Mouse (Mus musculus): ENCODE measurements around the gene Acp6.
"Not testable (repeated sequence)": the region's sequence is repeated elsewhere in the genome, so short reads cannot be mapped to it uniquely, and the experiment has no call there.

Acp6 gene

GRCm38 (mm10) chr3:97158611-97159508 lies at the start of gene Acp6:
Gene Acp6, plus strand, starts transcription at chr3:97158777.
- DNase-seq (ENCODE audit: extremely low read depth, insufficient read length, low spot score): peak; percentile 87

- no peak for DNase-seq (ENCODE audit: extremely low read depth, insufficient read length, low spot score)
These were observed 41.1 kb upstream of the Acp6 start for GRCm38 (mm10) chr3:97117511-97117910.

GRCm38 (mm10) chr3:97118313-97118712 lies 40.3 kb upstream of the Acp6 start:
- DNase-seq (ENCODE audit: extremely low read depth, insufficient read length, low spot score): no peak

GRCm38 (mm10) chr3:97124193-97124592 lies 34.4 kb upstream of the Acp6 start:
- DNase-seq (ENCODE audit: extremely low read depth, insufficient read length, low spot score): no peak

GRCm38 (mm10) chr3:97129410-97129809 lies 29.2 kb upstream of the Acp6 start:
- no peak for DNase-seq (ENCODE audit: extremely low read depth, insufficient read length, low spot score)

DNA sequence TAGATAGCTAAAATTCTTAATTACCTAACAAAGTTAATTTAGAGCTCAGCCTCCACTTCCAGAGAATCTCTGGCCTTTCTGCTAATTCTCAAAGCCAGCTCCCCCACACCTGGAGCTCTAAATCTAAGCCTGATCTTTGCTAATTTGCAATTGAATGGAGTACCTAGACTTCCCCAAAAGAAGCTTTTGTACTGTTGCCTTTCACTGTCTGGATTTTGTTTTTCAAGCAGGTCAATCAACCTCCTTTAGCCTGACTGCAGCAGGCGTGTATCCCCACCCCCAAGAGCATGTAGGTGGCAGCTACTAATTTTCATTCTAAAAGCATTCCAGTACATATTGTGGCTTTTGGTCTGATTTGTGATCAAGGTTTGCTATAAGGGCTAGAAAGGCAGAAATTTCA lies 20.9 kb upstream of the Acp6 start:
- DNase-seq (ENCODE audit: extremely low read depth, insufficient read length, low spot score): not testable (repeated sequence)

GRCm38 (mm10) chr3:97151092-97151491 lies 7.5 kb upstream of the Acp6 start:
- DNase-seq (ENCODE audit: extremely low read depth, insufficient read length, low spot score): no peak

GRCm38 (mm10) chr3:97156431-97156830 lies 2.1 kb upstream of the Acp6 start:
- no peak for DNase-seq (ENCODE audit: extremely low read depth, insufficient read length, low spot score)

DNA sequence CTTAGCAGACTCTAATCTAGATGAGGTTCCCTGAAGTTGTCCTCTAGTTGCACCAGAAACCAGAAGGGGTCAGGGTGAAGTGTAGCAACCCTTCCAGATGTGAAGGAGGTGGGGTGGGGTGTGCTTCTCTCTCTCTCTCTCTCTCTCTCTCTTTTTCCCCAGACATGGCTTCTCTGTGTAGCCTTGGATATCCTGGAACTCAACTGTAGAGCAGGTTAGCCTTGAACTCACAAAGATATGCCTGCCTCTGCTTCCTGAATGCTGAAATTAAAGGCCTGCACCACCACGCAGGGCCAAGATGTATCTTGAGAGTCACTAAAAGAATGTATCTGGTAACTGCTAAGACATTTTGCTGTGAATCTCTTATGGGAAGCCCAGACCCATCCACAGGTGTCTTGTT lies 1.3 kb upstream of the Acp6 start:
- no peak for DNase-seq (ENCODE audit: extremely low read depth, insufficient read length, low spot score)

GRCm38 (mm10) chr3:97157958-97158599 lies 498 bp upstream of the Acp6 start:
- DNase-seq (ENCODE audit: extremely low read depth, insufficient read length, low spot score): peak; percentile 69

DNA sequence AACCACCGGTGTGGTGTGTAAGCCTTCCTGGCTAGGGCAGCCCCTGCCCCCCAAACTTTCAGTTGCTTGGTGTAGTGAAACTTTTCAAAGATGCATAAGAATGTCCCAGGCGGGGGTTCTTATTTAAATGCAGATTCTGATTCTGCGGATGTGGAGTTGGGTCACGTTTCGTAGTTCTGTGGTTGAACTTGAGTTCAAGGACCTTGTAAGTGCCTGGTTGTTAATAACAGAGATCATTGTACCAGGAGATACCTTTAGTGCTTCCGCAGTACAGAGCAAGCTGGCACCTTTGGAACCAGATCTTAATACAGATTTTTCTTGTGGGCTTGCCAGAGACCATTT lies 903 bp downstream of the Acp6 start:
- DNase-seq (ENCODE audit: extremely low read depth, insufficient read length, low spot score): no peak

DNA sequence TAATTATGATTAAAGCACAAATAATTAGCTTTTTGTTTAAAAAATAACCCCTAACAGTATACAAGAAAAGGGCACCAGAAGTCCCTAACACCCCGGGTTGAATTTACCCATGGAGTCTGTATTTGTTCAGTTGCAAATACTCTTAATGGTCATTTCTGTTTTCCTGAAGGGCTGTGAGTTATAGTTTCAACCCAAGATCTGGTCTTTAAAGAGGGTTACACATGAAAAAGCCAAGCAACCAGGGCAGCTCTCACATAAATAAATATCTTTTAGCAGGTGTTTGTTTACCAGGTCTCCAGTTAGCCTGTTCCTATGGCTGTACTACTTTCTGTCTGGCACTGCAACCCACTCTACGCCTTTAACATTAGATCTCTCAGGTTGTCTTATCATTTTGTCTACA lies 1.4 kb downstream of the Acp6 start:
- DNase-seq (ENCODE audit: extremely low read depth, insufficient read length, low spot score): no peak

GRCm38 (mm10) chr3:97160908-97161307 lies 2.3 kb downstream of the Acp6 start:
- no peak for DNase-seq (ENCODE audit: extremely low read depth, insufficient read length, low spot score)

GRCm38 (mm10) chr3:97161773-97162172 lies 3.2 kb downstream of the Acp6 start:
- no peak for DNase-seq (ENCODE audit: extremely low read depth, insufficient read length, low spot score)

- no peak for DNase-seq (ENCODE audit: extremely low read depth, insufficient read length, low spot score)
These were observed 5.9 kb downstream of the Acp6 start for GRCm38 (mm10) chr3:97164477-97164876.

DNA sequence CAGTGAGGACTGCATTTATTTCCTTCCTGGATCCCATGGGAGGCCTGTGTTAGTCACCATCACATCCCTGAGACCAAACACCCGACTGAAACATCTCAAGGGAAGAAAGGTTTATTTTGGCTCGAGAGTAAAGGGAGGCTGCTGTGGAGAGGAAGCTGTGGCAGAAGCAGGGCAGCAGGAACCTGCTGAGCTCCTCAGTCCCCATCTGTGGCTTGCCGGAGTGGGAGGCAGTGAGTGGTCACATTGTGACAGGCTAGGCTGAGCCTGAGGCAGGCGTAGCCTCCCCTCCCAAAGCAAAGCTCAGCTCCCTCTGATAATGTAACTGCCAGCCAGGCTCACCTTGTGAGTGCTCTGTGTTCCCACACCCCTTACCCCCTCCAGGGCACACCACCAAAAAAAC lies 8.5 kb downstream of the Acp6 start:
- DNase-seq (ENCODE audit: extremely low read depth, insufficient read length, low spot score): peak; percentile 30

- DNase-seq (ENCODE audit: extremely low read depth, insufficient read length, low spot score): no peak
These were observed 13.0 kb downstream of the Acp6 start for GRCm38 (mm10) chr3:97171531-97171930.

- no peak for DNase-seq (ENCODE audit: extremely low read depth, insufficient read length, low spot score)
These were observed 13.7 kb downstream of the Acp6 start for GRCm38 (mm10) chr3:97172231-97172630.

DNA sequence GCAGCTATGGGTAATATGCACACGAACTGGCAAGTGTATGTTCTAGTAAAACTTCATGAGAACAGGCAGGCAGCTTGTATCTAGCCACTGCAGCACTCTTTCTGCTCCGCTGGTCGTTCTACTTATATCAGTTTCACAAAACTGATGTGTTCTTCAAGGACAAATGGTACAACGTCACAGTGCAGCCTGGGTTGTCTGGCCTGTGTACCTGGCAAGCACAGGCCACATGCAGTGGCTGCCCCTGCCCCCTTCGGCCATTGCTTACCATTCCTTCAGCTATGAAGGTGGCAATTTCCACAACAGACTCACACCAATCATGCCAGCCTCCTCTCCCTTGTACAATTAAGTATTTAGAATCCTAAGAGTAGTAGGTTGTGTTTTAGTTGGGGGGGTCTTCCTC lies 14.1 kb downstream of the Acp6 start:
- DNase-seq (ENCODE audit: extremely low read depth, insufficient read length, low spot score): no peak

GRCm38 (mm10) chr3:97178885-97179284 lies 20.3 kb downstream of the Acp6 start:
- DNase-seq (ENCODE audit: extremely low read depth, insufficient read length, low spot score): no peak

- no peak for DNase-seq (ENCODE audit: extremely low read depth, insufficient read length, low spot score)
These were observed 21.9 kb downstream of the Acp6 start for GRCm38 (mm10) chr3:97180527-97180926.

DNA sequence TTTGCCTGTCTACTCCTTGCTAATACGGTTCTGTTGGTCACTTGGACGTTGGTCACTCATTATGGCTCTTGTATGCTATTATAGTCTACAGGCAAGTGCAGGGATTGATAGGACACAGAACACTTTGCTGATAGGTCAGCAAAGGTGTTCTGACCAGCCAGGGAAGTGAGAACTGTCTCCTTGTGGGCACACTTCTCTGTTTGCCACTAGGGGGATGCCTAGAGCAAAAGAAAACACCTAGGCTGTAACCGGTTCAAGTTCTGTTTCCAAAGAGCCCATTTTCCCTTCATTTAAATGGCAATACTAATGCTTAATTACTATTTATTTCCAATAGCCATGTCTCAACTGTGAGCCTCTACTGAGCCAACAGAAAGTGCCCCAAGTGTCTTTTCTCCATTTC lies 25.2 kb downstream of the Acp6 start:
- no peak for DNase-seq (ENCODE audit: extremely low read depth, insufficient read length, low spot score)
